Mouse (Mus musculus) right cerebral cortex, postnatal 14 days (tissue): ENCODE measurements around the gene Tnrc6b.

ENCODE experiments used
- DNase-seq: peaks from one replicate; pipeline ENCODE4 v3.0.0; 2022

The Tnrc6b gene

GRCm38 (mm10) chr15:80988331-80988730 is 277.2 kb downstream of the Tnrc6b start:
- DNase-seq, result no peak

DNA sequence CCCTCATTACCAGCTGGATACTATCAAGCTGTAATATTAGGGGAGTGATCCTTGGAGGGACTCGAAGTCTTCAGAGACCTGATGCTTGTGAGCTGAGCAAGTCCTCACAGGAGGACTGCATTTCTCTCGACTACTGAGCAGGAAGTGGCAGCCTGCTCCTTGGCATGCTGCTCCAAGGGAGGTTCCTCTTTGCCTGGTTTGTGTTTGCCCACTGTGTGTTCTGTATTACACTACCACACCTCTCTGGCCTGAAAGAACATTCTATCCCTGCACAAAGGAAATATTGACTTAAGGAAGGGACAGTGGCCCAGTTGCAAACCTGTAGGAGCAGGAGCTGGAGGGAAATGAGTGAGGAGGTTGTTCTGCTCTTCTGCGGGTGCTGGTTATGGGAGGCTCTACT is 278.6 kb downstream of the Tnrc6b start:
- no peak for DNase-seq
